Mouse (Mus musculus) forebrain, embryonic 11.5 days (tissue): Measurements from ENCODE around the gene Pitpna. TPM values are rescaled to one million over a fixed set of nuclear protein-coding genes. Genes with fewer than 3 reads are reported as not detected.

Experiments used
- ATAC-seq: fragments of 200-750 bp; cut with Nextera tagmentation; replicated peaks from 2 replicates; pipeline ENCODE4 v1.8.0; 2017; ENCODE audit warnings: moderate TSS enrichment; ENCODE audit not compliant: low FRiP score
- DNase-seq: peaks from one replicate; pipeline ENCODE4 v3.0.0-alpha.2; 2017; ENCODE audit warnings: low spot score
- H3K27ac ChIP-seq: fragments of 300-500 bp; sonication (generic); 2 replicates; pipeline ENCODE4 v1.5.1; 2014; ENCODE audit warnings: low read depth, low read length
- H3K27me3 ChIP-seq: fragments of 300-500 bp; sonication (generic); 2 replicates; pipeline ENCODE4 v1.6.1; 2014; ENCODE audit warnings: mild to moderate bottlenecking, low read length, mixed read lengths; ENCODE audit not compliant: control insufficient read depth, insufficient read depth
- H3K36me3 ChIP-seq: fragments of 300-500 bp; sonication (generic); 2 replicates; pipeline ENCODE4 v1.6.1; 2014; ENCODE audit warnings: mild to moderate bottlenecking, low read length, moderate library complexity, mixed read lengths; ENCODE audit not compliant: control insufficient read depth, insufficient read depth
- H3K4me1 ChIP-seq: fragments of 300-500 bp; sonication (generic); replicated peaks from 2 replicates; pipeline ENCODE4 v1.6.1; 2014; ENCODE audit warnings: low read length, mixed read lengths; ENCODE audit not compliant: control insufficient read depth, insufficient read depth
- H3K4me2 ChIP-seq: fragments of 300-500 bp; sonication (generic); 2 replicates; pipeline ENCODE4 v1.6.1; 2014; ENCODE audit warnings: low read depth, mild to moderate bottlenecking, low read length, moderate library complexity, mixed read lengths; ENCODE audit not compliant: severe bottlenecking
- H3K4me3 ChIP-seq: fragments of 300-500 bp; sonication (generic); 2 replicates; pipeline ENCODE4 v1.5.1; 2014; ENCODE audit warnings: low read depth, low read length
- H3K9ac ChIP-seq: fragments of 300-500 bp; sonication (generic); 2 replicates; pipeline ENCODE4 v1.6.1; 2014; ENCODE audit warnings: low read length
- H3K9me3 ChIP-seq: fragments of 300-500 bp; sonication (generic); 2 replicates; pipeline ENCODE4 v1.6.1; 2016; ENCODE audit warnings: low read length, mixed read lengths; ENCODE audit not compliant: control insufficient read depth
- WGBS: fragments of 180-500 bp; shearing (Covaris S2); extraction: QIAGEN DNeasy Blood & Tissue Kit; methylation state at CpG from one replicate; pipeline ENCODE4 v1.1.7; 2014; 5-methylcytosine and 5-hydroxymethylcytosine counted together
- polyA plus RNA-seq: library from polyadenylated mRNA; unstranded; fragments of >200 nt; fragmentation: Nextera tagmentation; extraction: Ambion mirVana; gene quantifications from 2 replicates; pipeline ENCODE4 v1.2.1, GENCODE M21; 2014

Pitpna gene
- polyA plus RNA-seq, 1 experiment from 2014 or later = 79.5 TPM

DNA sequence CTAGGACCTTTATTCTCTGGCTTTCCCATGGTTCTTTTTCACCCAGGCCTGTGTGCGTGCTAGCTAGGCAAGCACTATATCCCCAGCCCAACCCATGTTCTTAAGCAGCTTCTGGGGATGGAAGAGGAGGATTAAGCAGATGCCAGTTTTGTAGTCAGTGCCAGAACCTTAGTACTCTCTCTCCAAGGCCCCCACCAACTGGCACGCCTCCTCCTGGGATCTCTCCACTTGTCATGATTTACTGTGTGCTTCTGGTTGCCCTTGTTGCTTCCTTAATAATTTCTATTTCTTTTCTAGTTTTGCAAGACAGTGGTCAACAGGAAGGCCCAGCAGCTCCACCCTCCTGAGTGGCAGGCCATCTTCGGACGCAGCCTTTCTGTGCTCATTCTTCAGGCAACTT lies 37.9 kb downstream of the Pitpna start:
- no peaks in the 10 kb centered on the region for H3K27me3 ChIP-seq
- H3K4me1 ChIP-seq = peaks cover 6% of the 10 kb centered on the region; the same call in 1 of the 2 replicates
- WGBS = 93% methylated on average over 4 of the region's 4 CpGs
- H3K36me3 ChIP-seq = peaks cover 6% of the 10 kb centered on the region; the same call in 1 of the 2 replicates
- H3K9ac ChIP-seq = no peak overlapping the region
- DNase-seq = no peak
- no peak overlapping the region for H3K27ac ChIP-seq
- no peak overlapping the region for H3K4me3 ChIP-seq
- no peak overlapping the region for H3K4me2 ChIP-seq
- no peak for ATAC-seq
- no peaks in the 10 kb centered on the region for H3K9me3 ChIP-seq

DNA sequence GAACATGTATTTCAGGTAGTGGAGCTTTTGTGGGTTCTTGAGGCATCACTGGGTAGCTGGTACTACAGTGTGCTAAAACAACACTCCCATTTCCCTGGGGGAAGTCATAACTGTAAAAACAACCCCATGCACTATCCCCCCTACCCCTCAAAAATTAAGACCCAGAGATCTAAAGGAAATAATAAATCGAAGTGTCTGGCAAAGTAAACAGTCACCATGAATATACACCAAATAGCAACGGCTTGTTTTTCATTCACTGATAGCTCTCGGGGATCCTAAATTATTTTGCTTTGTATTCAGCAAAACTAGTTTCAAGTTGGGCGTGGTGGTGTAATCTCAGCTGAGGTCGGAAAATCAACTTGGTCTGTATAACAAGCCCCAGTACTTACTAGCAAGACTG lies 42.2 kb downstream of the Pitpna start:
- no peak for ATAC-seq
- Histone ChIP-seq H3K27ac (peak overlapping the region; percentile 55; the same call in 1 of the 2 replicates), H3K4me3 (peak overlapping the region; percentile 63)

DNA sequence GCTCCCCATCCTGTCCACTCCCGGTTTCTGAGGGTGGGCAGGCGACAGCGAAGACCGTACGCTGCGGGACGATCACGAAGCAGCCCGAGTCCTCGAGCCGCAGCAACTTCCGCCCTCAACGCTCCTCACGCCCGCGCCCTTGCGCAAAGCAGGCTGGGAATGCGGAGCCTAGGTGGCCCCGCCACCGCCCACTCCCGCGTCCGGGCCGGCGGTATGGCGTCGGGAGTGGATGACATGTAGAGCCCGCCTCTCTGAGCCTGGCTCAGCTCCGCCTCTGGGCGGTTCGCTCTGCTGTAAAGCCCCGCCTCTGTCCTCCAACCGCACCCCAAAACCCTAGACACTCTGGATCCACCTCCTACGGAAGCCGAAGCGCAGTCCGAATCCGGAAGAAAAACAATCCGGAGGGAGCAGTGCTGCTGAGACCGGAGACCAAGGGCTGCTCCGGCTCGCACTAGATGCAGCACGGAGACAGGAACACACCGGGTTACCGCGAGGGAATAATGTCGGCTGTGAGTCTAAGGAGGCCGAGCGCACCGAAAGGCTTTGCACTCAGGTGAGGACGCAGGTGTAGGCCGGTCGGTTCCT lies 42.8 kb downstream of the Pitpna start, which contains the start of gene Inpp5k:
Inpp5k (plus strand) TSS at position 344 of the 585 bp plus-strand sequence.
- ATAC-seq (peak; percentile 99), DNase-seq (peak; percentile 97)
- H3K4me2 ChIP-seq = peak within 1 kb of the TSS; percentile 76
- no peaks in the 10 kb centered on the region for H3K27me3 ChIP-seq
- no peaks in the 10 kb centered on the region for H3K9me3 ChIP-seq
- H3K4me3 ChIP-seq = peak within 1 kb of the TSS; percentile 63
- H3K27ac ChIP-seq = peak within 1 kb of the TSS; percentile 55
- peaks cover 3% of the 10 kb centered on the region; the same call in 1 of the 2 replicates for H3K36me3 ChIP-seq
- under 1% methylated on average over 53 of the region's 53 CpGs for WGBS
- peaks cover 6% of the 10 kb centered on the region; the same call in 1 of the 2 replicates for H3K4me1 ChIP-seq
- H3K9ac ChIP-seq = peak within 1 kb of the TSS; percentile 67

More for the DNA sequence above, 42.2 kb downstream of the Pitpna start:
- peak overlapping the region; percentile 76 for H3K4me2 ChIP-seq
- H3K4me1 ChIP-seq = peaks cover 6% of the 10 kb centered on the region; the same call in 1 of the 2 replicates
- DNase-seq = no peak
- 17% methylated on average over 5 of the region's 5 CpGs for WGBS
- H3K27me3 ChIP-seq = no peaks in the 10 kb centered on the region
- no peaks in the 10 kb centered on the region for H3K9me3 ChIP-seq
- peak overlapping the region; percentile 67 for H3K9ac ChIP-seq
- H3K36me3 ChIP-seq = peaks cover 6% of the 10 kb centered on the region; the same call in 1 of the 2 replicates

DNA sequence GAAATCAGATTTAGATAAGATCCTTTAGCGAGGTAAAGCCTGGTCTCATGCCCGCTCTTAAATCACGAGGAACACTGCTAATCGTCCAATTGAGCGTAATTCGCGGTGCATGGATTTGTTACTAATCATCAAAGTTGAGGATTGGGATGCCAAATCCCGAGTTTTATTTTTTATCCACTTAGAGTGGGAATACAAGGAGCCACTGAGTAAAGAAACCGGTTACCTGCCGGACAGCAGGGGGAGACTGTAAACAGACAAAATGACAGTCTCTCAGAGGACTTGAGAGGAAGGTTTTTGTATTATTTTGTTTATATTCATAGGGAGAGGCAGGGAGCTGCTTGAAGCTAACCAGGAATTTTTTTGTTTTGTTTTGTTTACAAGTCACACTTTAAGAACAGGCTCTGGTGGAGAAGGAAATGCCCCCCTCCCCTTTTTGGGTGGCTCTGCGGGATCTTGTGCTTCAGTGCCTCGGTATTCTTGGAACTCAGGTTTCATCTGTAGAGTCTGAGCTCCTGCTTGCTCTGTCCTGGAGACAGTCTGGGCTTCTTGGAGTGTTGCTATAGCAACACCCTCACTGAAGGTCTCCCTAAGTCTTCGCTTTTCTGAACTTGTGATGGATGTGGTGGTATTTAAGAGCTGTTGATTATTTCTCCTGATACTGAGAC lies 43.8 kb downstream of the Pitpna start:
- Histone ChIP-seq H3K4me2 (peak overlapping the region; percentile 76), H3K9me3 (no peaks in the 10 kb centered on the region), H3K9ac (peak overlapping the region; percentile 62), H3K36me3 (no peaks in the 10 kb centered on the region), H3K27ac (no peak overlapping the region), H3K27me3 (no peaks in the 10 kb centered on the region), H3K4me1 (peaks cover 6% of the 10 kb centered on the region; the same call in 1 of the 2 replicates), H3K4me3 (peak overlapping the region; percentile 63)
- ATAC-seq = no peak
- DNase-seq = no peak
- 14% methylated on average over 13 of the region's 13 CpGs for WGBS

DNA sequence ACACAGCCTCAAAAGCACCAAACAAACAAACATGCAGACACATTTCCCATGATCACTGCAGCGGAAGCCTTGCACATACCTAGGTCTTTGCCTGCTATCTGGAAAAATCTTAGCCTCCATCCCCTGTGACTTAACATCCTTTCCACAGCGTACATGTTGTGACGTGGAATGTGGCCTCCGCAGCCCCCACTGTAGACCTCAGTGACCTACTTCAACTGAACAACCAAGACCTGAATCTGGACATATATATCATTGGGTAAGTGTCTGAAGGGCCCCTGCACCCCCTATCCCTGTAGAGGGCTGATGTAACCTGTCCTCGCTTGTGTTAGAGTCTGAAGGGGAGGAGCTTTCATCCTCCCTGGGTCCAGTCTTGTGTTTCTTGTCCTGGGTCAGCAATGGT lies 45.0 kb downstream of the Pitpna start:
- DNase-seq = no peak
- Histone ChIP-seq H3K9me3 (no peaks in the 10 kb centered on the region), H3K4me2 (no peak overlapping the region), H3K9ac (no peak overlapping the region), H3K36me3 (no peaks in the 10 kb centered on the region), H3K27me3 (no peaks in the 10 kb centered on the region), H3K27ac (no peak overlapping the region), H3K4me3 (no peak overlapping the region), H3K4me1 (peaks cover 6% of the 10 kb centered on the region; the same call in 1 of the 2 replicates)
- ATAC-seq = no peak
- WGBS = 89% methylated on average over 5 of the region's 5 CpGs

DNA sequence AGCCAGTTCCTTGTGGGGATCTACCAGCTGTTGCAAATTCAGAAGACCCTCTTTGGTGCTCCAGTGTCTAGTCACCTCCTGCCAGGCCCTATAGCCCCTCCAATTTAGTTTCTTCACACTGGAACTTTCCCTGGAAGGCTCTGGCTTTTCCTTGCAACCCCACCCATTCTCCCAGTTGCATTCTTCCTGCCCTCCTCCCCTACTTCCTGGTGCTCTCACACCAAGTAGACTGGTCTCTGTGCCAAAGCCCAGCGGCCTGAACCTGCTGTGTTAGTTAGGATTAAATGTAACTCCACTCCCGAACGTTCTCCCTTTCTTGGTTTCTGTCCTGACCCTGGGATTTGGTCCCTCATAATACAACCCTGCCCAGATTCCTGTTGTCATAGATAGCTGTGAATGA lies 46.9 kb downstream of the Pitpna start:
- ATAC-seq (no peak), DNase-seq (no peak)
- H3K4me1 ChIP-seq = peaks cover 5% of the 10 kb centered on the region; the same call in 1 of the 2 replicates
- H3K4me2 ChIP-seq = no peak overlapping the region
- H3K27me3 ChIP-seq = no peaks in the 10 kb centered on the region
- H3K9me3 ChIP-seq = no peaks in the 10 kb centered on the region
- H3K9ac ChIP-seq = no peak overlapping the region
- no peak overlapping the region for H3K4me3 ChIP-seq
- WGBS = 79% methylated on average over 3 of the region's 3 CpGs
- H3K36me3 ChIP-seq = no peaks in the 10 kb centered on the region
- H3K27ac ChIP-seq = no peak overlapping the region

DNA sequence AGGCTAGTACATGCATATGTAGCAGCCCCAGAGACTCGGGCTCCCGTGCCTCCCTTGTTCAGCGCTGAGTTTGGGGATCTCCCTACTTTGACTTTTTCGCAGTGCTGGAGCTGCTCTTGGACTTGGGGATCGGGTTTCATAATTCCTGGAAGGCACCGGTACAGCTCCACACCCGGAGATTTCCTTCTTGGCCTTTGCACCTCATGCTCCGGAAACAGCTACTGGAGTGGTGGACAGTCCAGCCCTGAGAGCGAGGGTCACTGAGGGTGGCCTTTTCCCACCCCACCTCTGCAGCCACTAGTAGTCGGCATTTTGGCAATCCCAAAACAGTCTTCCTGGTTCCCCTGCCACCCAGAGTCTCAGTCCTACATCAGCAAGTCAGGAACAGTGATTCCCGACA lies 47.4 kb downstream of the Pitpna start:
- no peaks in the 10 kb centered on the region for H3K36me3 ChIP-seq
- whole genome bisulfite sequencing = 83% methylated on average over 11 of the region's 11 CpGs
- no peaks in the 10 kb centered on the region for H3K27me3 ChIP-seq
- H3K27ac ChIP-seq = no peak overlapping the region
- no peak for ATAC-seq
- H3K4me2 ChIP-seq = no peak overlapping the region
- no peaks in the 10 kb centered on the region for H3K4me1 ChIP-seq
- no peaks in the 10 kb centered on the region for H3K9me3 ChIP-seq
- no peak overlapping the region for H3K4me3 ChIP-seq
- DNase-seq = no peak
- no peak overlapping the region for H3K9ac ChIP-seq

DNA sequence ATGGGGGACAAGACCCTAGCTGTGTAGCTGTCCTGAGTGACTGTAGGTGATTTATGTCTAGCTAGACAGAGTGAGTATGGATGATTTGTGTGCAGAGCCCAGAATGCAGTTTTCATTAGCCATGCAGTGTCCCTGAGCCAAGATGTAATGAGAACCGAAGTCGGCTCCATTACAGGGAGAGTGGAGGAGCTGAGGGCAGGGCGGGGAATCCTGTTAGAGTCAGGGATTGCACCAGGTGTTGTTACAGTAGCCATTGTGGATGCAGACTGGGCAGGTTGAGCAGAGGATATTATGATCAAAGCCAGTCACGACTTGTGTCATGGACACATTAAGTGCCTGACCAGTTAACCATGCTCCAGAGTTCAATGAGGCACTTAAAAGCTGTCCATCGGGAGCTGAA lies 55.4 kb downstream of the Pitpna start:
- ATAC-seq = no peak
- no peak for DNase-seq
- Histone ChIP-seq H3K4me2 (no peak overlapping the region), H3K4me1 (no peaks in the 10 kb centered on the region), H3K27ac (no peak overlapping the region), H3K27me3 (no peaks in the 10 kb centered on the region), H3K36me3 (no peaks in the 10 kb centered on the region), H3K9ac (no peak overlapping the region), H3K4me3 (no peak overlapping the region), H3K9me3 (no peaks in the 10 kb centered on the region)
- 86% methylated on average over 5 of the region's 5 CpGs for WGBS
